Mouse (Mus musculus): ENCODE measurements around the gene Arid3a.

DNA sequence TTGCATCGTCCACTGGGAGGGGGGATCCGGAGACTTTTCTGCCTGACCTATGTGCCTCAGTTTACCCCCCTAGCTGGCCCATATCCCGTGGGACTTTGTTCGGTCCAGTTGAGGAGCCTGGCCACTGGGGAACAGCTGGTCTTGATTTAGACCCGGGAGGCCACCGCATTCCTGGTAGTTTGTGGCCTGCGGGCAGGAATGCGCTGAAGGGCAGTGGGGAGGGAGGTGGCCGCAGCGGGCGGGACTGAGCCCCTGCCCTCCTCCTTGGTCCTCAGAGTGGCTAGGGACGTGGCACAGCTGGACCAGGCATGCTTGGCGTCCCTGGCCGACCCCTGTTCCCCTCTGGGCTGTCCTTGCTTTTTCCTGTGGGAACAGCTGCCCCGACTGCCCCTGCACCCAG lies 63.0 kb downstream of the Arid3a start:
- TF ChIP-seq CTCF (IDR thresholded peaks at IDR 0.05; ENCODE audit: borderline replicate concordance, insufficient read depth, low read depth, low read length) (no peak), POLR2A (IDR thresholded peaks at IDR 0.05; ENCODE audit: borderline replicate concordance, insufficient read depth, low read length) (no peak)

All from cerebellum, adult 2 months (tissue).